Mouse (Mus musculus): ENCODE results near the gene Pdxp. TPM values are rescaled to one million over a fixed set of nuclear protein-coding genes. Genes with fewer than 3 reads are reported as not detected.

The Pdxp gene
- polyA plus RNA-seq, 1 experiment from 2014 or later, result 27.3 TPM

DNA sequence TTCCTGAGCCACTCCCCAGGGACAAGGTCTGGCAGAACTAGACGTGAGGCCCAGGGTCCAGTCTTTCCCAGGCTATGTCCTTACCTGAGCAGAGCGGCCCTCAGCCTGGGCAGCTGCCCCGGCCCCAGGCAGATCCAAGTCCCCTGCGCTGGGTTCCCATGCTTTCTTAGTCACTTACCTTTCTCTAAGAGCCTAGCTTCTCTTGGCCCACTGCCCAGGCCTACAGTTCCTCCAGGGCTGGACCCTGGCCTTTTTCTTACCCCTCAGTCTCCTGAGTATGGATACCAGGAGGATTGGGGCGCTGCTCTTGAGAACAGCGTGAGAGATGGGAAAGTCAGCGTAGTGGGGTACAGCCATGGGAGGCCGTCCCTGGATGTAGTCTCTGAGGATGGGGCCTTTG, 33.3 kb upstream of the Pdxp start:
- no peaks in the 10 kb centered on the region for H3K27me3 ChIP-seq (ENCODE audit: low read depth, poor library complexity, severe bottlenecking)
- no peak for DNase-seq (ENCODE audit: low spot score)
- H3K36me3 ChIP-seq, result peaks cover 55% of the 10 kb centered on the region
- H3K9me3 ChIP-seq (replicated peaks), result no peaks in the 10 kb centered on the region
- H3K4me3 ChIP-seq, result no peak overlapping the region
- 95% methylated on average over 8 of the region's 8 CpGs for WGBS
- peaks cover 39% of the 10 kb centered on the region for H3K4me1 ChIP-seq
- no peak overlapping the region for H3K27ac ChIP-seq (replicated peaks)

DNA sequence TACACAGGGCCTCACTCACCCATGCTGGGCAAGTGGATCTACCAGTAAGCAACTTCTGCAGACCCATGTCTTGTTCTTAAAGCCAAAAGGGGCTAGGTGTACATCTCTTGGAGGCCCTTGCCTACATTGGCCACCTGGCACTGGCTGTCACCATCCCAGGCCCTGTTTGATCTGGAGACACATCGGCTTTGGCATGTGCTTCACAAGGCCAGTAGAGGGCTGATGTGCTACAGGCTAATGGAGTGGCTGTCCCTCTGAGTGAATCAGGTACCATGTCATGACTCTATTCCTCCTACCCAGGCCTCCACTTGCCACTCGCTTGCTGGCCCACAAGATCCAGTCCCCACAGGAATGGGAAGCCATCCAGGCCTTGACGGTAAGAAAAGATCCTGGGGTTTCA, 31.9 kb upstream of the Pdxp start:
- Histone ChIP-seq H3K36me3 (peaks cover 69% of the 10 kb centered on the region), H3K9me3 (replicated peaks) (no peaks in the 10 kb centered on the region), H3K4me3 (no peak overlapping the region), H3K4me1 (peaks cover 27% of the 10 kb centered on the region), H3K27me3 (ENCODE audit: low read depth, poor library complexity, severe bottlenecking) (no peaks in the 10 kb centered on the region), H3K27ac (replicated peaks) (no peak overlapping the region)
- 84% methylated on average over 3 of the region's 3 CpGs for WGBS
- no peak for DNase-seq (ENCODE audit: low spot score)

DNA sequence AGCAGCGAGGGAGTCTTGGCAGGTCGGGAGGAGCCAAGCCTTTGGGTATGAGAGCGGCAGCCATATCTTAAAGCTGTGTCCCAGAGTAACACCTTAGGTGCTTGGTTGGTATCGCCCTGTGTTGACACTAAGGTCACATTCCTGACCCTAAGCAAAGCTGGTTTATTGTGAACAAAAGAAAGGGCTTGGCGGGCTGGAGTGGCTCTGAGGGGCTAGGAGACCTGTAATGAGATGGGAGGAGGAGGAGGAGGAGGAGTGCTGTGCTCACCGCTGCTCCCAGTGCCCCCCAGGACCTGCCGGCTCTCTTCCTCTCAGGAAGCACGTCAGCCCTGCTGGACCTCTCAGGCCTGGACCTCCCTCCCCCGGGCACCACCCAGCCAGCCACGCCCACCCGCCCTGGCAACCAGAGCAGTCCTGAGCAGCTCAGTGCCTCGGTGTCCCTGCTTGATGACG, 24.3 kb upstream of the Pdxp start:
- peak; percentile 38 for DNase-seq (ENCODE audit: low spot score)
- Histone ChIP-seq H3K36me3 (peaks cover 96% of the 10 kb centered on the region), H3K4me3 (peak overlapping the region; percentile 30; the same call in 1 of the 2 replicates), H3K27me3 (ENCODE audit: low read depth, poor library complexity, severe bottlenecking) (no peaks in the 10 kb centered on the region), H3K9me3 (replicated peaks) (no peaks in the 10 kb centered on the region), H3K4me1 (peaks cover 43% of the 10 kb centered on the region), H3K27ac (replicated peaks) (peak overlapping the region; percentile 73)
- WGBS, result 18% methylated on average over 13 of the region's 13 CpGs

DNA sequence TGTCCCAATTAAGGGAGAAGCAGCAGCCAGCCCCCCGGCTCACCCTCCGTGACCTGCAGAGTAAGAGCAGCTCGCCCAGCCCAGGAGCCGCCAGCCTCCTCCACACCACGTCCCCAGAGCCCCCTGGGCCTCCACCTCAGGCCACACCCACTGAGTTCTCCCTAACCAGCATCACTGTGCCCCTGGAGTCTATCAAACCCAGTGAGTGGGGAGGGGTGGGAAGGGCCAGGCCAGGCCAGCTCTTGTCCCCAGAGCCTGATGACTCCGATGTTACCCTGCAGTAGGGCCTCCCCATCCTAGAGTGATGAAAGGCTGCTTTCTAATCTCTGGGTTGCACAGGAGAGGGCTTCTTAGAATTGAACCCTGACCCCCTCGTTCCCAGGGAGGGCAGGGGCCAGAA, 21.3 kb upstream of the Pdxp start:
- no peak overlapping the region for H3K4me3 ChIP-seq
- 71% methylated on average over 7 of the region's 7 CpGs for WGBS
- no peaks in the 10 kb centered on the region for H3K9me3 ChIP-seq (replicated peaks)
- H3K36me3 ChIP-seq, result peaks cover 77% of the 10 kb centered on the region
- H3K27ac ChIP-seq (replicated peaks), result peak overlapping the region; percentile 42; the same call in 1 of the 2 replicates
- no peaks in the 10 kb centered on the region; the same call in 1 of the 2 replicates for H3K27me3 ChIP-seq (ENCODE audit: low read depth, poor library complexity, severe bottlenecking)
- peaks cover 55% of the 10 kb centered on the region for H3K4me1 ChIP-seq
- DNase-seq (ENCODE audit: low spot score), result no peak

DNA sequence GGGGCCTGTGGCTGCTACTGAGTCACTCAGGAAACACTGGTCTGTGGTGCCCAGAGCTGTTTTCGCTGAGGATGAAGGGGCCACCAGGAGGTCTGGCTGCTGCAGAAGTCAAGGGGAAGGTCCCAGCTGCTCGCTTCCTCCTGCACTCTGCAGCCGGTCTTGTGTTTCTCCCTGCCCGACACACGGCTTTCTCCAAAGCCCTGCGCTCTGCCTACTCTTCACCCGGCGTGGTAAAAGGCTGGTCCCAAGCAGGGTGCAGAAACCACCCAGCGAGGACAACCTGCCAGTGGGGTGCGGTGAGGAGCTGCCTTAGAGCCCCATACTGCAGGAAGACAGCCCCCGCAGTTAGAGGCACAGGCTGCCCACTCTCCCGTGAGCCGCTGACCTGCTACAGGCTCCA, 19.0 kb upstream of the Pdxp start:
- Histone ChIP-seq H3K9me3 (replicated peaks) (no peaks in the 10 kb centered on the region), H3K27me3 (ENCODE audit: low read depth, poor library complexity, severe bottlenecking) (peaks cover 17% of the 10 kb centered on the region), H3K27ac (replicated peaks) (peak overlapping the region; percentile 63), H3K4me1 (peaks cover 56% of the 10 kb centered on the region), H3K36me3 (peaks cover 55% of the 10 kb centered on the region), H3K4me3 (no peak overlapping the region)
- 79% methylated on average over 13 of the region's 13 CpGs for WGBS
- DNase-seq (ENCODE audit: low spot score), result no peak

DNA sequence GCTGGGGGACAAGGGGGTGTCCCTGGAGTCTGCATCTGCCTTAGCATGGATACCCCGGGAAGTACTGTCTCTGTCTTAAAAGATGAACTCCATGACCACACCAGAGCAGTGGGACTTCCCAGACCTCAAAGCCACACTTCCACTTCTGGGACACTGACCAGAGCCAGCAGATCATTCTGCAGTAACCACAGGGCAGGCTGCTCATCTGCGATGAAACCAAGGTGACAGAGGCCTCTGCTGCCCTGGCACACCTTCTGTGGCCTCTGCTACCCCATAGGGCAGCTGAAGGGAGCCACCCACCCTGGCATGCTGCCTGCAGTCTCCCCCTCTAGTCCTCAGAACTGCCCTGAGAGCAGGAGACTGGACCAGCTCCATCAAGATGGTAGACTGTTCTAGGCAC, 18.0 kb upstream of the Pdxp start:
- H3K4me1 ChIP-seq, result peaks cover 64% of the 10 kb centered on the region
- peaks cover 24% of the 10 kb centered on the region for H3K27me3 ChIP-seq (ENCODE audit: low read depth, poor library complexity, severe bottlenecking)
- H3K9me3 ChIP-seq (replicated peaks), result no peaks in the 10 kb centered on the region
- 85% methylated on average over 2 of the region's 2 CpGs for WGBS
- no peak overlapping the region for H3K4me3 ChIP-seq
- peaks cover 46% of the 10 kb centered on the region for H3K36me3 ChIP-seq
- no peak for DNase-seq (ENCODE audit: low spot score)
- peak overlapping the region; percentile 18 for H3K27ac ChIP-seq (replicated peaks)

DNA sequence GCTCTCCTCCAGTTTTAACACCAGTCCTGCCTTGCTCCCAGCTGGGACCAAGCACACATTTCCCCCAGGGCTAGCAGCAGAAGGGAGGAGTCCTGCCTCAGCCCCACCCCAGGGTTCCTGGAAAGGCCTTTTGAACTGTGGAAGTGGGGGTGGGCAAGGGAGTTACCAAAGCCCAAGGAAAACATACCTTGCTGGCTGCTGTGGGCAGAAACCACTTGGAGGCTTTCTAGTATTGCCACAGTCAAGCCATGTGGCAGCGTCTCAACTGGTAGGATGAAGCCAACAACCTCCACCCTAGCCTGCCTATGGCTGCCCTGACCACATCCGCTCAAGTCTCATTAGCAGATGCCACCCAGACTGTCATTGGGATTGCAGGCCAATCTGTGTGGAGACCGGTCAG, 17.6 kb upstream of the Pdxp start:
- H3K4me3 ChIP-seq, result no peak overlapping the region
- peaks cover 28% of the 10 kb centered on the region for H3K27me3 ChIP-seq (ENCODE audit: low read depth, poor library complexity, severe bottlenecking)
- H3K36me3 ChIP-seq, result peaks cover 42% of the 10 kb centered on the region
- DNase-seq (ENCODE audit: low spot score), result no peak
- H3K9me3 ChIP-seq (replicated peaks), result no peaks in the 10 kb centered on the region
- 89% methylated on average over 3 of the region's 3 CpGs for WGBS
- peak overlapping the region; percentile 18 for H3K27ac ChIP-seq (replicated peaks)
- H3K4me1 ChIP-seq, result peaks cover 68% of the 10 kb centered on the region

DNA sequence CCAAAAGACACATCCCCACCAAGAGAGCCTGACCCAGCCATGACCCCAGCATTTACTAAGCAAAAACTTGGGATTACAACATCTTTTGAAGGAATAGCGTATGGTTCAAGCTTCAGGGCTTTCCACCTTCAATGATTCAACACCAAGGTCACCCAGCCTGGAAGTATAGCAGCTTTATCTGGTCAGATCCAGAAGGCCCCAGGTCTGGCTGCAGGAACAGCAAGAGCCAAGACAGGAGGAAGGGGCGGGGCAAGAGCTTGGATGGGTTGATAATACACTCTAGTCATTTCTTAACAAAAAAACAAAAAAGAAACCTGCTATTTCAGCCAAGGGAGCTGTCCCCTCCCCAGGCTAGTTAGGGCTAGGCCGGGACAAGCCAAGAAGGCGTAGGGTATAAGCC, 16.2 kb upstream of the Pdxp start:
- Histone ChIP-seq H3K27me3 (ENCODE audit: low read depth, poor library complexity, severe bottlenecking) (peaks cover 40% of the 10 kb centered on the region), H3K4me3 (no peak overlapping the region), H3K36me3 (peaks cover 29% of the 10 kb centered on the region), H3K27ac (replicated peaks) (no peak overlapping the region), H3K4me1 (peaks cover 68% of the 10 kb centered on the region), H3K9me3 (replicated peaks) (no peaks in the 10 kb centered on the region)
- WGBS, result 88% methylated on average over 4 of the region's 4 CpGs
- no peak for DNase-seq (ENCODE audit: low spot score)

DNA sequence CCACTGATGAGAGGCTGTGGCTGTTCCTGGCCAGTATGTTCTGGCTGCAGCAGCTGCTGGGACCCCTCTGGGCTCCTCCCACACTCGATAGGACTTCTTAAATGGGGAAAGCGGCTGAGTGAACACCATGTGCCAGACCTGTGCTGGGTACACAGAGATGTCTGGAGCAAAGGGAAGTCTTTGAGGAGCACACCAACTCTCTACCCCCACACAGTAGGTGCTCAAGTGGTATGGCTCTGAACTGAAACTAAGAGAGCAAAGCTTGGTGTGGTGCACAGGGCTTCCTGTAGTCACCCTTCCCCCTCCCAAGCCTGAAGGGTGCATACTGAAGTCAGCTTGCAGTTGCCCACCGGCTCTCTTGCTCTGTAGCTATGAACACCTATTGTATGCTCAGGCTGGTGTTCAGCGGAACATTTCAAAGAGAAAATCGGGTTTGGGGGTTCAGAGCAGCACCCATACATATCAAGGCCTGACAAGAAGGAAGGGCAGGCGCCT, 15.2 kb upstream of the Pdxp start:
- peaks cover 20% of the 10 kb centered on the region for H3K36me3 ChIP-seq
- peaks cover 40% of the 10 kb centered on the region for H3K27me3 ChIP-seq (ENCODE audit: low read depth, poor library complexity, severe bottlenecking)
- H3K4me3 ChIP-seq, result no peak overlapping the region
- H3K4me1 ChIP-seq, result peaks cover 62% of the 10 kb centered on the region
- no peaks in the 10 kb centered on the region for H3K9me3 ChIP-seq (replicated peaks)
- H3K27ac ChIP-seq (replicated peaks), result 0 out of 2 replicates have a peak overlapping the region, but pooled peaks have one; percentile 0
- no peak for DNase-seq (ENCODE audit: low spot score)
- 51% methylated on average over 6 of the region's 6 CpGs for WGBS

DNA sequence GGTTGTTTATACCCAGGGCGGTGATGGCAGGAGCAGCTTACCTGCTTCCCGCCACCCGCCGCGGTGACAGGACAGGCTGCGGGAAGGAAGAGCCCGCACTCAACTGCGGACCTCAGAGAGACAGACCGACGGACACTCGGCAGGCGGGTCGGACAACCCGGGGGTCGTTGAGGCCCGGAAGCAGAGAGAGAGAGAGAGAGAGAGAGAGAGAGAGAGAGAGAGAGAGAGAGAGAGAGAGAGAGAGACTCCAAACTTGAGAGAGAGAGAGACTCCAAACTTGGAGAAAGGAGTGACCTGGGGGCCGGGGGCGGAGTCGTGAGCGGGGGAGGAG, 14.3 kb upstream of the Pdxp start, which contains the start of gene Gm49510:
Gene Gm49510 (plus strand): TSS at position 259 of the 331 bp plus-strand sequence.
- H3K4me3 ChIP-seq, result peak within 1 kb of the TSS; percentile 77
- H3K27me3 ChIP-seq (ENCODE audit: low read depth, poor library complexity, severe bottlenecking), result peaks cover 40% of the 10 kb centered on the region
- 3% methylated on average over 19 of the region's 20 CpGs for WGBS
- DNase-seq (ENCODE audit: low spot score), result no peak
- peak within 1 kb of the TSS; percentile 85 for H3K27ac ChIP-seq (replicated peaks)
- no peaks in the 10 kb centered on the region for H3K9me3 ChIP-seq (replicated peaks)
- H3K4me1 ChIP-seq, result peaks cover 53% of the 10 kb centered on the region
- H3K36me3 ChIP-seq, result peaks cover 17% of the 10 kb centered on the region

DNA sequence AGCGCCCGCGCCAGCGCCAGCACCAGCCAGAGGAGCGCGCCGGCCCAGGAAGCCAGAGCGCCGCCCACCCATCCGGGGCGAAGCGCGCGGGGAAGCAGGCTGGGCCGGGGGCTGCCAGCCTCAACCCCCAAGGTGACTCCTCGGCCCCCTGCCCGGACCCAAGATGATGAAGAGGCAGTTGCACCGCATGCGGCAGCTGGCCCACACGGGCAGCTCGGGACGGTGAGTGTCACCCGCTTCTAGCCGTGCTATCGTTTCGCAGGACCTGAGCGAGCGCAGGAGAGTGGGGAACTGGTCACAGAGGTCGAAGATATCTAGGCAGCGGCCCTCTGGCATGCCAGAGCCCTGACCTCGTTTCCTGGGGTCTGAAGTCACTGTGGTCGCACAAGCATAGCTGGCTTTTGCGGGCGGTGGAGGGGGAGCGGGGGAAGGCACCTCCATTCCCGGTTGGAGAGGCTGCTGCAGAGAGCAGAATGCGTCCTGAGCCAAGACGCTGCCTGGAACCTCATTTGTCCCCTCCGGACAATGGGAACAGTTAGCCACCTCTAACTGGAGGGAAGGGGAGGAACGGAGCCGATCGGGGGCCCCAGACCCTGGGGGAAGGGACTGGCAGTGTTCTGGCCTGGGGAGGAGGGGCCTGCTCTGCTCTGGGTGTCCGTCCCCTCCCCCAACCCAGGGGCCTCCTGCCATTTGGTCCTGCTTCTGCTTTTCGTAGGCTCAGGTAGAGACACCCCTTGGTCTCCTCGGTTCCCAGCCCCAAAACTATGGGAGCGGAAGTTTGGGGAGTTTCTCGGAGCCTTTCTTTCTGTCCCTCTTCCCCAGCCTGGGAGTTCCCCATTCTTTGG, 13.8 kb upstream of the Pdxp start, which contains the start of gene Sh3bp1:
Gene Sh3bp1 (plus strand): TSS at position 29 of the 845 bp plus-strand sequence.
- DNase-seq (ENCODE audit: low spot score), result peak; percentile 74
- Histone ChIP-seq H3K4me1 (peaks cover 48% of the 10 kb centered on the region), H3K36me3 (peaks cover 17% of the 10 kb centered on the region; the same call in 1 of the 2 replicates), H3K4me3 (peak within 1 kb of the TSS; percentile 77), H3K9me3 (replicated peaks) (no peaks in the 10 kb centered on the region), H3K27me3 (ENCODE audit: low read depth, poor library complexity, severe bottlenecking) (peaks cover 40% of the 10 kb centered on the region), H3K27ac (replicated peaks) (peak within 1 kb of the TSS; percentile 85)
- under 1% methylated on average over 47 of the region's 47 CpGs for WGBS

DNA sequence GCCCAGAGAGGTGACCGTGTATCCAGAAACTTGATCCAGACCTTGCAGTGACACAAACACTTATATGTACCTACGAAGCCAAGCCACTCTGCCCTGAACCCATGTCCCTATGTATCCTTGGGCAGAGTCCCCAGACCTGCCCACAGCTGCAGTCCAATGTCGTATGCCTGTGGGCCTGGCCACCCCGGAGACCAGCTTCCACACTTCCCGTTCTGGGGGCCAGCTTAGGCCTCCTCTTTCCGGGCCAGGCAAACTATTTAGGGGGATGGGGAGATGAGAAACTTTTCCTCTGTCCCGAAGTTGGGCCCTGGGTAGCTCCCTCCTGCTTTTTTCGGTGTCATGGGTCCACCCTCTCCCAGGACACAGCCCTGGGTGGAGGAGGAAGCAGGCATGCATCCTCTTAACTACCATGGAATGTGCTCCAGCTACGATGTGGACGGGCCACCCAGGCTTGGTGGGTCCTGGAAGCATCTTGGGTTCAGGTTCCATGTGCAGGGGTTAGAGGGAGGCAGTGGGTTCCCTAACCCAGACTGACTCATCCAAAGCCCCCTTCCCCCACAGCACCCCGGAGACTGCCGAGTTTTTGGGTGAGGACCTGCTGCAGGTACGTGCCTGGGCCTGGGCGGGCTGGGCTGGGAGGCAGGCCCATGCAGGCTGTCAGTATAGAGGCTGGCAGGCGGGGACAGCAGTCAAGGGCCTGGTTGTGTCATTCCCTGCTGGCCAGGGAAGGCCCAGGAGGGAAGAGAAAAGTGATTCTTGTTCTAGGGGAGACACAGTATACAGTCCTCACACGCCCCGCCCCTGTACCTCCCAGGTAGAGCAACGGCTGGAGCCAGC, 12.9 kb upstream of the Pdxp start:
- H3K27me3 ChIP-seq (ENCODE audit: low read depth, poor library complexity, severe bottlenecking), result peaks cover 40% of the 10 kb centered on the region
- H3K4me1 ChIP-seq, result peaks cover 47% of the 10 kb centered on the region
- H3K9me3 ChIP-seq (replicated peaks), result no peaks in the 10 kb centered on the region
- no peak for DNase-seq (ENCODE audit: low spot score)
- H3K4me3 ChIP-seq, result peak overlapping the region; percentile 77
- 14% methylated on average over 18 of the region's 18 CpGs for WGBS
- peaks cover 17% of the 10 kb centered on the region; the same call in 1 of the 2 replicates for H3K36me3 ChIP-seq
- peak overlapping the region; percentile 85 for H3K27ac ChIP-seq (replicated peaks)
